Mouse (Mus musculus): ENCODE results near the gene 2310009B15Rik.
"Not testable (repeated sequence)": the region's sequence is repeated elsewhere in the genome, so short reads cannot be mapped to it uniquely, and the experiment has no call there.

DNA sequence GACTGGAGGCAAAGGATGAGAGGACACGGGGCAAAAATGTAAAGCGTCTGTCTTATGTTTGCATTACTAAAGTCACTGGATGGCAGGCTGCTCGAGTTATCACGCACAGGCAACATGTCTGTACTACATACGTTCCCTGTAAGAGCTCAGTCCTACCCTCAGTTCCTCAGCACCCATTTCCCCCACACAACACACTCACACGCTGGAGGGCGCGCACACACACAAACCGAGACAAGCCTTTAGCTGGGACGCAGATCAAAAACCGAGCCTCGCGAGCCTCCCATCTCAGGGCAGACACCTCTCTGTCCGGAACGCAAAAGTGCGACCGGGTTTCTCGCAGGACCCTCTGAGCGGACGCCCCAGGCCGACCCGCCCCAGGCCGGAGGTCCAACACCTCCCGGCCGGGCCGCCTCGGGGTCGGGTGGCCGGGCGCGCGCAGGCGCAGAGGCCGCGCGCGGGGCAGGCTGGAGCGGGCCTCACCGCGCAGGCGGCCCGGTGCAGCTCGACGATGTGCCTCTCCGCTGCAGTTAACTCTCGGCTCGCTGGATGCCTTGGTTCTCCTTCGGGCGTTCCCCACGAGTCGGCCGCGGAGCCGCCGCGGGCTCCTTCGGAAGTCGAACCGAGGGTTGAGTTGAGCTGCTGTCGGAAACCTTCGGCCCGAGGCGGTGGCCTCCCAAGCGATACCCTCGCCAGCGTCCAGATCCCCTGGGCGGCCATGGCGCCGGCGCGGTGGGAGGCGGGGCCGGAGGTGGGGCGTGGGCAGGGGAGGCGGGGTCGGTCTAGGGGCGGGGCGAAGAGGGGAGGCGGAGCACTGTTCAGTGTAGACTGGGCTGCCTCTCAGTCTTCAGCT is at the start of gene 2310009B15Rik:
- TF ChIP-seq CTCF (IDR thresholded peaks at IDR 0.05; ENCODE audit: extremely low read depth, insufficient read depth, low read length): not testable (repeated sequence)
- peak; percentile 47; the same call in 1 of the 2 replicates for TF ChIP-seq POLR2A (IDR thresholded peaks at IDR 0.05; ENCODE audit: extremely low read depth, insufficient read depth, low read length)

All from cortical plate, adult 2 months (tissue).